Mouse (Mus musculus): ENCODE measurements around the gene Csdc2.
"Not testable (repeated sequence)": the region's sequence is repeated elsewhere in the genome, so short reads cannot be mapped to it uniquely, and the experiment has no call there.

The Csdc2 gene

GRCm38 (mm10) chr15:81936679-81937078 lies at the start of gene Csdc2:
TSS of gene Csdc2 (plus strand) at chr15:81936759.
- no peak for DNase-seq (ENCODE audit: low read depth, low spot score)

- DNase-seq (ENCODE audit: low read depth, low spot score), result no peak
These were observed 49.6 kb upstream of the Csdc2 start for GRCm38 (mm10) chr15:81886795-81887550.

- DNase-seq (ENCODE audit: low read depth, low spot score), result no peak
These were observed 47.4 kb upstream of the Csdc2 start for GRCm38 (mm10) chr15:81889175-81889574.

DNA sequence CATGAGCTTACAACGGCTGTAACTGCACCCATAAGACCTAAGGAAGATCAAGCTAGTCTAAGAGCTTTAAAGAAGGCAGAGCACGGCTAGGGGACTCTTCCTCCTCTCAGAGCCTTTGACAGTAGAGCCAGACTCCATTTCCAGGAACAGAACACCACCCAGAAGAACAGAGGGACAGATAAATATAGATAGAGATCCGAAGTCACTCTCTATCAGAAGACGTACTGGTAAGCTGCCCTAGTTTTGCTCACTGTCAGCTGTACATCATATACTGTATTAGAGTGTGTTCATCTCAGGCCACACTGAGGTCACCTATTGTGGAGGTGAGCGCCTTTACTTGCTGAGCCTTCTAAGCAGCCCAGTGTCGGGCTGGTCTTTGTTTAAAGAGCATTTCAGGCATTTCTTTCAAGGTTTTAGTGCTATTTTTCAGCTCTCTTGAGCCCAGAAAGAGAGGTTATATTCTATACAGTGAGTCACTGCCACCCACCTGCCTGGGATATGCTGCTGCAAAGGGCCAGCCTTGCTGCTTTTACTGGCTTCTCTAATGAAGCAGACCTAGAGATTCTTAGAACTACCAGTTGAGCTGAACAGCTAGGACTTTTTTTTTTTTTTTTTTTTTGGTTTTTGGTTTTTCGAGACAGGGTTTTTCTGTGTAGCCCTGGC lies 45.3 kb upstream of the Csdc2 start:
- DNase-seq (ENCODE audit: low read depth, low spot score), result no peak

DNA sequence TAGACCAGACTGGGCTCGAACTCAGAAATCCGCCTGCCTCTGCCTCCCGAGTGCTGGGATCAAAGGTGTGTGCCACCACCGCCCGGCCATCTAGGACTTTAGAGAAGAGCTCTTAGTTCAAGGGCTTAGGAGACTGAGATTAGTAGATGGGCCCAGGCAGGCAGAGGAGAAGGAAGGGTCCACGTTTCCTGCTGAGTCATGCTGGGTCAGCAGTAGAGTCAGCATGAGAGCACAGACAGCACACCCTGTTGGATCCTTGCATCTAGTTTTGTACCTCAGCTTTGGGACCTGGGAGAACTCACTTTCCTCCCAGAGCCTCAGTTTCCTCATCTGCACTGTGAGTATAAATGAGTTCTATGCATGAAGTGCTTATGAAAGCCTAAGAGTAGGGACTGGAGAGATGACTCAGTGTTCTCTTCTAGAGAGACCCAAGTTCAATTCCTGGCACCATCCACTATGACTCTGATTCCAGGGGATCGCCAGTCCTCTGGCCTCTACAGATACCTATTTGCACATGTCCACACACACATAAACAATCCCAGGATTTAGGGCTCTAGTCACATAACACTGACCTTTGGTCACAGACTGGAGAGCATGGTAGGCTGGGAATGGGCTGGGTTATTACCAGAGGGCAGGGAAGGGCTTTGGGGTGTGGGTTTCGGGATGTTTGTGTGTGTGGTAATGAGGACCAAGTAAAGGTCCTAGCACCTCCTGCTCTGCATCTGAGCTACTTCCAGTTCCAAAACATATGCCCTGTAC lies 44.6 kb upstream of the Csdc2 start:
- DNase-seq (ENCODE audit: low read depth, low spot score), result no peak

- DNase-seq (ENCODE audit: low read depth, low spot score), result no peak
These were observed 42.6 kb upstream of the Csdc2 start for GRCm38 (mm10) chr15:81894002-81894401.

GRCm38 (mm10) chr15:81896407-81896806 lies 40.2 kb upstream of the Csdc2 start:
- DNase-seq (ENCODE audit: low read depth, low spot score), result no peak

DNA sequence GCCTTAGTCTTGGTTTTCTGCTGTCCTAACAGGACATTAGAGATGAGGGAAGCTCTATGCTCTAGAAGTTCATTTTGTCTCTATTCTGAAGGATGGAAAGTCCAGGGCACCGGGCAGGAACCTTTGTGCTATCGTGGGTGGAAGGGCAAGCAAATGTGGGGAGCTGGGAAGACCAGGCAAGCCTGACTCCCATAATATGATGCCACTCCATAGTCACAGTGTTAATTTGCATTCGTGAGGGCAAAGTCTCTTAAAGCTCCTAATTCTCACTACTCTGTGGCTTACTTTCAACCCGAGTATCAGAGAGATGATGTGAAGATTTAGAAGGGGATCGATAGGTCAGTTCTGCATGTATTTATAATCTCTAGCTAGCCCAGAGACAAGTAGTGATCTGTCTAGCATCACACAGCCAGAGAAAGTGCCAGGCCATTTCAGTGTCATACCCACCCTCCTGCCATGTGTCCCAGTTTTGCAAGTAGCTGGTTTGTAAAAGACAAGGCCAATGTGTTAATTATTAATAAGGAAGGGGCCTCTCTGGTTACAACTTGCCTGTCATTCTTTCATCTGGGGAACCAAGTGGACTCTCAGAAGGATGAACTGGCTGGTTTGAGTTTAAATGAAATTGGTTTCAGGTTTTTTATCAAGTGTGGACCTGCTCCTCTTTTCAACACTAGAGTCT lies 38.8 kb upstream of the Csdc2 start:
- no peak for DNase-seq (ENCODE audit: low read depth, low spot score)

GRCm38 (mm10) chr15:81898751-81899150 lies 37.8 kb upstream of the Csdc2 start:
- DNase-seq (ENCODE audit: low read depth, low spot score), result no peak

GRCm38 (mm10) chr15:81904939-81905338 lies 31.6 kb upstream of the Csdc2 start:
- DNase-seq (ENCODE audit: low read depth, low spot score), result peak; percentile 83

DNA sequence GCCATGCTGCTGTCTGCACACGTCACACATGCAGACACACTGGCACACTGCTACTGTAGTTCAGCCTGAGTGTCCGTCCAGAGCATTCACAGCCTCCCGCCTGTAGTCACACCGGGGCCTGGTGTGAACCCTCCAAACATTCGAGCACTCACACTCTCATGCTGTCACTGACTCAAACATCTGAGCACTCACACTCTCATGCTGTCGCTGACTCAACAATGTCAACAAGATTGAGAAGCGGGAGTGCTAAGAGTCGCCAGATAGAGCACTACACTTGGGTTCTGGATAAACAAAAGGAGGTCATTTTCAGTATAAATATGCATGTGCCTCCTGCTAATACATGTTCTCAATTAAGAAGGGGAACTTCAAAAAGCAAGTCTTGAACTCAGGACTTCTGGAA lies 28.6 kb upstream of the Csdc2 start:
- no peak for DNase-seq (ENCODE audit: low read depth, low spot score)

GRCm38 (mm10) chr15:81908767-81909166 lies 27.8 kb upstream of the Csdc2 start:
- not testable (repeated sequence) for DNase-seq (ENCODE audit: low read depth, low spot score)

DNA sequence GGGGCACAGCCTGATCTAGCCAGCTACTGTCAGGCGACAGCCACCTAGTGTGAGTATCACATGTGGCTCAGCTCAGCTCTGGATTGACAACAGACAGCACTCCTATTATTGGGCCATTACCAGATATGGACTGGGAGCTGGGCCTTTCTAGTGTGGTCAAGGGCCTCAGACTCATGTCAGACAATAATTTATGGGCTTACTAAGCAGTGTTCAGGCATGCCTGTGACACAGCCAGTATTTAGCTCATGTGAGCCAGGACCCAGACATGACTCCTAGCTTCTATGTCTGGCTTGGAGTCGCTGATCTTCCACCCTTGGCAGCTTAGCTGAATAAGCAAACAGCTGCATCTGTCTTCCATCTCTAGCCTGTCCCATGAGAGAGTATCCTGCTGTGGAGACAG lies 24.1 kb upstream of the Csdc2 start:
- no peak for DNase-seq (ENCODE audit: low read depth, low spot score)

- no peak for DNase-seq (ENCODE audit: low read depth, low spot score)
These were observed 21.9 kb upstream of the Csdc2 start for GRCm38 (mm10) chr15:81914668-81915067.

DNA sequence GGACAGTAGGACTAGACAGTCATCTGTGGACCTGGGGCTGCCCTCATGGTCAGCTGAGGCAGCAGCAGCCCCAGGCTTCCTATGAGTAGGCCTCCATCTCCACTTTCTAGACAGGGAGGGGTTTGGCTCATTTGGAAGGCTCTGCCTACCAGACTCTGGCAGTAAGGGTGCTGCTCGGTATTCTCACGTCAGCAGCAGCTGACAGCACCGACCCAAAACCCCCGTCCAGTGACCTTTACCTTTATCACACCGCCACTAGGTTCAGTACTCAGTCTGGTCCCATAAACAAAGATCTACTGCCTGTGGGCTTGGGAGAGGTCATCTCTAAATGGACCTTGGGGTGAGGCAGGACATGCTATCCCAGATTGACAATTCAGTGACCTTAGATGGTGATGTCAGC lies 20.9 kb upstream of the Csdc2 start:
- no peak for DNase-seq (ENCODE audit: low read depth, low spot score)

- DNase-seq (ENCODE audit: low read depth, low spot score), result no peak
These were observed 19.4 kb upstream of the Csdc2 start for GRCm38 (mm10) chr15:81917201-81917600.

GRCm38 (mm10) chr15:81917621-81918463 lies 18.7 kb upstream of the Csdc2 start:
- DNase-seq (ENCODE audit: low read depth, low spot score), result peak; percentile 87

GRCm38 (mm10) chr15:81919062-81919461 lies 17.5 kb upstream of the Csdc2 start:
- no peak for DNase-seq (ENCODE audit: low read depth, low spot score)

DNA sequence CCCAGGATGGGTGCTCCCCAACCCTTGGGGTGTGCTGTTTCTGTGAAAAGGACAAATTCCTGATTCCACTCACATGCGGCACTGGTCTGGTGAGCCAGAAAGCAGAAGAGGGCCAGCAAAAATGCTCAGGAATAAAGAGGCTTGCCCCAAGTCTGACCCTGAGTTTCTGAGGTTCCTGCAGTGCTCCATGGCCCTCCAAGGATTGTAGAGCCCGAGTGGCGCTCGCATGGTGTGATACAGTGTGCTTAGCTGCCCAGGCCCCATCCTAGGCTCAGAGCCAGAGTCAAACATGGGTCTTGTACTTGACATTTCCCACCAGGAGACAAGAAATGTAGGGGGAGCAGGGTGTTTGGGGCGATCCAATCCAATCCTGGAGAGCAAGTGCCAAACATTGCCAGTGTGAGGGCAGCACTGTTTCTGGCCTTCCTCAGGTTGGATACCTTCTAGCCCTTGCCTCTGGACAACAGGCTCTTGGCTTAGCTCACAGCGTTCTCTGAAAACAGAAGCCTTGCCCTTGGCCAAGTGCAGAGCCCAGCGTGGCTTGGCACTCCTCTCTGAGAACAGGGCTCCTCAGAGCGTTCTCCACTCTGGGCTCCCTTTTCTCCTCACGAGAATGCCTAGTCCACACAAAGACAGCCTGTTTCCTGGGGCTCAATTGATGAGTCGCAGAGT lies 15.9 kb upstream of the Csdc2 start:
- no peak for DNase-seq (ENCODE audit: low read depth, low spot score)

- DNase-seq (ENCODE audit: low read depth, low spot score), result no peak
These were observed 15.3 kb upstream of the Csdc2 start for GRCm38 (mm10) chr15:81921255-81921654.

All from CD4-positive, CD25-positive, alpha-beta regulatory T cell, adult 2 months (primary cell).